Mouse (Mus musculus): ENCODE measurements around the gene Hes1. TPM values are rescaled to one million over a fixed set of nuclear protein-coding genes. Genes with fewer than 3 reads are reported as not detected.

Gene Hes1
- polyA plus RNA-seq, 1 experiment from 2014 or later: 66.5 TPM

- Histone ChIP-seq H3K27ac (ENCODE audit: low read depth, low read length) (no peak overlapping the region), H3K9ac (ENCODE audit: low read length) (no peak overlapping the region), H3K4me1 (replicated peaks; ENCODE audit: control insufficient read depth, insufficient read depth, low read length) (no peaks in the 10 kb centered on the region), H3K27me3 (ENCODE audit: control insufficient read depth, insufficient read depth, low read length) (peaks cover 2% of the 10 kb centered on the region; the same call in 1 of the 2 replicates), H3K4me2 (ENCODE audit: low read depth, low read length, severe bottlenecking) (no peak overlapping the region), H3K9me3 (ENCODE audit: control insufficient read depth, low read length) (no peaks in the 10 kb centered on the region; the same call in 1 of the 2 replicates), H3K36me3 (ENCODE audit: control insufficient read depth, insufficient read depth, low read length) (no peaks in the 10 kb centered on the region), H3K4me3 (ENCODE audit: low read depth, low read length) (no peak overlapping the region)
- ATAC-seq (replicated peaks; ENCODE audit: low FRiP score) (no peak), DNase-seq (ENCODE audit: low spot score) (no peak)
Observed at GRCm38 (mm10) chr16:30111069-30111468, 46.9 kb downstream of the Hes1 start.

- no peak overlapping the region for H3K4me3 ChIP-seq (ENCODE audit: low read depth, low read length)
- H3K27ac ChIP-seq (ENCODE audit: low read depth, low read length): no peak overlapping the region
- 92% methylated on average over 2 of the region's 2 CpGs for WGBS
- H3K4me1 ChIP-seq (replicated peaks; ENCODE audit: control insufficient read depth, insufficient read depth, low read length): no peaks in the 10 kb centered on the region
- H3K36me3 ChIP-seq (ENCODE audit: control insufficient read depth, insufficient read depth, low read length): no peaks in the 10 kb centered on the region
- H3K9ac ChIP-seq (ENCODE audit: low read length): no peak overlapping the region
- no peak overlapping the region for H3K4me2 ChIP-seq (ENCODE audit: low read depth, low read length, severe bottlenecking)
- ATAC-seq (replicated peaks; ENCODE audit: low FRiP score): no peak
- no peak for DNase-seq (ENCODE audit: low spot score)
- no peaks in the 10 kb centered on the region; the same call in 1 of the 2 replicates for H3K9me3 ChIP-seq (ENCODE audit: control insufficient read depth, low read length)
- H3K27me3 ChIP-seq (ENCODE audit: control insufficient read depth, insufficient read depth, low read length): peaks cover 2% of the 10 kb centered on the region; the same call in 1 of the 2 replicates
Observed at GRCm38 (mm10) chr16:30111566-30111965, 47.4 kb downstream of the Hes1 start.

DNA sequence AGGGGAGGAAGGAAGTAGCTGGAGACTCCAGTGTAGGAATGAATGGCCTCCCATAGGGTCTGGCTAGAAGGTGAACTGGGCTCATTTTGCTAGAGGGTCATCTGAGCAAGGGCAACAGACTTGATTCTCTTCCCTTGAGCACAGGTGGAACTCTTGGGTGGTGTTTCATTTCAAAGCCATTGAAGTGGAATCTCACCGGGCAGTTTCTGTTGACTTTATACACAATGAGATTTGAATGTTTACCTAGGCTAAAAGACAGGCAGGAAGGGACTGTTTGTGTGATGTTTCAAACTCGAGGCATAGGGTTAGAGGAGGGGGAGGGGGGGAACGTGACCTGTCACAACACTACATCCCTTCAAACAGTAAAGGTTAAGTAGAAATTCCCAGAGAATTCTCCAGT, 49.0 kb downstream of the Hes1 start:
- Histone ChIP-seq H3K27ac (ENCODE audit: low read depth, low read length) (no peak overlapping the region), H3K9me3 (ENCODE audit: control insufficient read depth, low read length) (no peaks in the 10 kb centered on the region; the same call in 1 of the 2 replicates), H3K4me2 (ENCODE audit: low read depth, low read length, severe bottlenecking) (no peak overlapping the region), H3K9ac (ENCODE audit: low read length) (no peak overlapping the region), H3K27me3 (ENCODE audit: control insufficient read depth, insufficient read depth, low read length) (peaks cover 5% of the 10 kb centered on the region), H3K36me3 (ENCODE audit: control insufficient read depth, insufficient read depth, low read length) (no peaks in the 10 kb centered on the region), H3K4me1 (replicated peaks; ENCODE audit: control insufficient read depth, insufficient read depth, low read length) (no peaks in the 10 kb centered on the region), H3K4me3 (ENCODE audit: low read depth, low read length) (no peak overlapping the region)
- WGBS: 32% methylated on average over 3 of the region's 3 CpGs
- no peak for ATAC-seq (replicated peaks; ENCODE audit: low FRiP score)
- DNase-seq (ENCODE audit: low spot score): no peak

DNA sequence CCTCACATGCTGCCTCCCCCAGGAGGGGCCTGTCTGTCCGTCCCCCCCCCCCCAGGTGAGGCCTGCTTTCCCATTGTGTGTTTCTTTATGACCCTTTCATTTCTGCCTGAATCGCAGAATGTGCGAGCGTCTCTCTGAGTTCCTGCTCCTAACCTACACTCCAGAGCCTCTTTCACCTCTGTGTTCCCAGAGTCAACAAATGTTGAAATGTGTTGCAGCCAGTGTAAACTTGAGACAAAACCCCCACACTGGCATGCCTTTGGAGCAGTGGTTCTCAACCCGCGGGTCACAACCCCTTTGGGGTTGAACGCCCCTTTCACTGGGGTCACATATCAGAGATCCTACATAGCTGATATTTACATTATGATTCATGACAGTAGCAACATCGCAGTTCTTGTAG, 49.6 kb downstream of the Hes1 start:
- Histone ChIP-seq H3K4me2 (ENCODE audit: low read depth, low read length, severe bottlenecking) (no peak overlapping the region), H3K9me3 (ENCODE audit: control insufficient read depth, low read length) (no peaks in the 10 kb centered on the region; the same call in 1 of the 2 replicates), H3K27me3 (ENCODE audit: control insufficient read depth, insufficient read depth, low read length) (peaks cover 5% of the 10 kb centered on the region), H3K9ac (ENCODE audit: low read length) (no peak overlapping the region), H3K27ac (ENCODE audit: low read depth, low read length) (no peak overlapping the region), H3K36me3 (ENCODE audit: control insufficient read depth, insufficient read depth, low read length) (no peaks in the 10 kb centered on the region), H3K4me1 (replicated peaks; ENCODE audit: control insufficient read depth, insufficient read depth, low read length) (no peaks in the 10 kb centered on the region), H3K4me3 (ENCODE audit: low read depth, low read length) (no peak overlapping the region)
- DNase-seq (ENCODE audit: low spot score): no peak
- no peak for ATAC-seq (replicated peaks; ENCODE audit: low FRiP score)
- 87% methylated on average over 8 of the region's 8 CpGs for WGBS

DNA sequence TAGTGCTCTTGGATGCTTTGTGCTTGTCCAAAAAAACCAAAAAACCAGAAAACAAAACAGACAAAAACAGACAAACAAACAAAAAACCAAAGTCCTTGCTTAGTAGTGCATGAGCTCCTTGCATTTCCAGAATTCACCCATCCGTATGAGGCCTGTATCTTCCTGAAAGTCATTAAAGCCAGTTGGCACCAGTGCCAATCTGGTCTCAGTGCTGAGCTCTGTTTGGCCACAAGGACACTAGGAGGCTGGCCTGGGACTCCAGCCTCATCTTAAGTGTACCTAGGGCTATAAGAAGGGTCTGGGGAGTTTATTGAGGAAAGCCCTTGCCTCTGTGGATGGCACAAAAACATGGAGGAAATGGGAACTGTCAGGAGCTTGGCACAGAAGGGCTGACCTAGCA, 50.3 kb downstream of the Hes1 start:
- 86% methylated on average over 1 of the region's 1 CpGs for WGBS
- Histone ChIP-seq H3K27me3 (ENCODE audit: control insufficient read depth, insufficient read depth, low read length) (peaks cover 8% of the 10 kb centered on the region), H3K36me3 (ENCODE audit: control insufficient read depth, insufficient read depth, low read length) (no peaks in the 10 kb centered on the region), H3K4me2 (ENCODE audit: low read depth, low read length, severe bottlenecking) (no peak overlapping the region), H3K9ac (ENCODE audit: low read length) (no peak overlapping the region), H3K27ac (ENCODE audit: low read depth, low read length) (no peak overlapping the region), H3K9me3 (ENCODE audit: control insufficient read depth, low read length) (no peaks in the 10 kb centered on the region; the same call in 1 of the 2 replicates), H3K4me1 (replicated peaks; ENCODE audit: control insufficient read depth, insufficient read depth, low read length) (no peaks in the 10 kb centered on the region), H3K4me3 (ENCODE audit: low read depth, low read length) (no peak overlapping the region)
- DNase-seq (ENCODE audit: low spot score) (no peak), ATAC-seq (replicated peaks; ENCODE audit: low FRiP score) (no peak)

Other genes with a start within 250 kb of the Hes1 start
- not detected in 2 replicates for gene Cpn2, start 203.1 kb downstream of the Hes1 start, polyA plus RNA-seq (2014; fragmentation: Nextera tagmentation; extraction: Ambion mirVana)
- gene Lrrc15, start 218.9 kb downstream of the Hes1 start, polyA plus RNA-seq (2014; fragmentation: Nextera tagmentation; extraction: Ambion mirVana): 0.40 and 1.1 TPM in 2 replicates
- gene Gp5, start 246.4 kb downstream of the Hes1 start, polyA plus RNA-seq (2014; fragmentation: Nextera tagmentation; extraction: Ambion mirVana): 1.7 and 2.0 TPM in 2 replicates

All from forebrain, embryonic 11.5 days (tissue).